Mouse (Mus musculus) cortical plate, adult 2 months (tissue): Measurements from ENCODE around the gene Fam178b.

Experiments
- CTCF ChIP-seq: fragments of 200-500 bp; IDR thresholded peaks from 2 replicates; pipeline ENCODE4 v1.5.1; 2011; ENCODE audit warnings: mild to moderate bottlenecking, control low read depth, low read length; ENCODE audit not compliant: insufficient read depth; ENCODE audit errors: extremely low read depth
- POLR2A ChIP-seq: fragments of 200-500 bp; IDR thresholded peaks from 2 replicates; pipeline ENCODE4 v1.6.1; 2011; ENCODE audit warnings: mild to moderate bottlenecking, low read length, control low read depth; ENCODE audit not compliant: insufficient read depth; ENCODE audit errors: extremely low read depth

- TF ChIP-seq POLR2A (no peak), CTCF (no peak)
These were observed 49.1 kb downstream of the Fam178b start for GRCm38 (mm10) chr1:36633920-36634319.
